In genomic region chr13:51485291-51485690, GRCm38 (mm10) we compare ENCODE assay signal across 18 mouse cellular contexts.
"Had no signal": no experiment of that assay in that cellular context is flagged by ENCODE, and none has a peak within 500 bp of the region (broad histone marks: within the 10 kb centered on the region; RNA-seq: fewer than 3 reads in every experiment).

No protein-coding gene starts in this region.

- H3K4me1 ChIP-seq: kidney, embryonic 15.5 days; limb, embryonic 12.5 days; limb, embryonic 15.5 days; midbrain, embryonic 12.5 days; midbrain, embryonic 15.5 days; neural tube, embryonic 12.5 days had no signal

- H3K27ac ChIP-seq: kidney, embryonic 15.5 days; limb, embryonic 12.5 days; limb, embryonic 15.5 days; liver, embryonic 14.5 days; macrophage; midbrain, embryonic 12.5 days; midbrain, embryonic 15.5 days; neural tube, embryonic 12.5 days had no signal

- ATAC-seq: intestine, embryonic 16.5 days; liver, postnatal 0 days; lung, postnatal 0 days; midbrain, embryonic 15.5 days had no signal

- H3K27me3 ChIP-seq: kidney, embryonic 15.5 days; limb, embryonic 12.5 days; limb, embryonic 15.5 days; midbrain, embryonic 12.5 days; midbrain, embryonic 15.5 days; neural tube, embryonic 12.5 days had no signal

- DNase-seq: kidney, adult 18-20 months; kidney, postnatal 14 days; left cerebral cortex, postnatal 4 days; liver, postnatal 0 days; lung, embryonic 14.5 days; retina, postnatal 1 day; right cerebral cortex, postnatal 25 days; thymus, postnatal 25 days had no signal

- H3K4me3 ChIP-seq: kidney, embryonic 15.5 days; limb, embryonic 12.5 days; limb, embryonic 15.5 days; midbrain, embryonic 12.5 days; midbrain, embryonic 15.5 days; neural tube, embryonic 12.5 days had no signal

- H3K36me3 ChIP-seq: kidney, embryonic 15.5 days; limb, embryonic 12.5 days; limb, embryonic 15.5 days; midbrain, embryonic 12.5 days; midbrain, embryonic 15.5 days; neural tube, embryonic 12.5 days had no signal
